Mouse (Mus musculus): ENCODE data around the gene Cyba. TPM values are rescaled to one million over a fixed set of nuclear protein-coding genes. Genes with fewer than 3 reads are reported as not detected.

Cyba gene
- polyA plus RNA-seq, 1 experiment from 2014 or later = 307 TPM

- 75% methylated on average over 9 of the region's 9 CpGs for WGBS
- H3K9me3 ChIP-seq = no peaks in the 10 kb centered on the region
- no peak overlapping the region for H3K4me2 ChIP-seq (replicated peaks)
- no peak overlapping the region for H3K9ac ChIP-seq
- ATAC-seq = peak; percentile 72
- peaks cover 83% of the 10 kb centered on the region for H3K36me3 ChIP-seq
- no peak overlapping the region for H3K27ac ChIP-seq
- no peaks in the 10 kb centered on the region for H3K4me1 ChIP-seq (replicated peaks)
- H3K27me3 ChIP-seq (replicated peaks) = no peaks in the 10 kb centered on the region
- H3K4me3 ChIP-seq (replicated peaks) = no peak overlapping the region
Measured at GRCm38 (mm10) chr8:122405146-122405805, 27.5 kb downstream of the Cyba start.

- Histone ChIP-seq H3K9me3 (no peaks in the 10 kb centered on the region), H3K27ac (no peak overlapping the region), H3K9ac (no peak overlapping the region), H3K27me3 (replicated peaks) (no peaks in the 10 kb centered on the region), H3K4me1 (replicated peaks) (no peaks in the 10 kb centered on the region), H3K36me3 (peaks cover 57% of the 10 kb centered on the region), H3K4me3 (replicated peaks) (no peak overlapping the region), H3K4me2 (replicated peaks) (no peak overlapping the region)
- no peak for ATAC-seq
- WGBS = 96% methylated on average over 9 of the region's 9 CpGs
Measured at GRCm38 (mm10) chr8:122398186-122398585, 34.5 kb downstream of the Cyba start.

GRCm38 (mm10) chr8:122395291-122395690, 37.4 kb downstream of the Cyba start:
- ATAC-seq = no peak
- peaks cover 34% of the 10 kb centered on the region; the same call in 1 of the 2 replicates for H3K36me3 ChIP-seq

GRCm38 (mm10) chr8:122393717-122394116, 39.0 kb downstream of the Cyba start:
- no peak overlapping the region for H3K27ac ChIP-seq

More at GRCm38 (mm10) chr8:122395291-122395690, 37.4 kb downstream of the Cyba start:
- Histone ChIP-seq H3K27ac (no peak overlapping the region), H3K4me2 (replicated peaks) (no peak overlapping the region), H3K4me1 (replicated peaks) (no peaks in the 10 kb centered on the region), H3K9me3 (no peaks in the 10 kb centered on the region), H3K4me3 (replicated peaks) (no peak overlapping the region), H3K27me3 (replicated peaks) (no peaks in the 10 kb centered on the region), H3K9ac (no peak overlapping the region)
- 84% methylated on average over 6 of the region's 6 CpGs for WGBS

GRCm38 (mm10) chr8:122390758-122391157, 42.0 kb downstream of the Cyba start:
- Histone ChIP-seq H3K9me3 (no peaks in the 10 kb centered on the region), H3K36me3 (peaks cover 50% of the 10 kb centered on the region), H3K4me3 (replicated peaks) (no peak overlapping the region), H3K27ac (no peak overlapping the region), H3K27me3 (replicated peaks) (no peaks in the 10 kb centered on the region), H3K9ac (no peak overlapping the region), H3K4me2 (replicated peaks) (no peak overlapping the region), H3K4me1 (replicated peaks) (no peaks in the 10 kb centered on the region)
- 83% methylated on average over 3 of the region's 3 CpGs for WGBS
- ATAC-seq = no peak

More at GRCm38 (mm10) chr8:122393717-122394116, 39.0 kb downstream of the Cyba start:
- no peaks in the 10 kb centered on the region for H3K27me3 ChIP-seq (replicated peaks)
- no peaks in the 10 kb centered on the region for H3K9me3 ChIP-seq
- H3K9ac ChIP-seq = no peak overlapping the region
- no peak overlapping the region for H3K4me2 ChIP-seq (replicated peaks)
- no peaks in the 10 kb centered on the region for H3K4me1 ChIP-seq (replicated peaks)
- ATAC-seq = peak; percentile 78
- H3K36me3 ChIP-seq = peaks cover 38% of the 10 kb centered on the region
- no peak overlapping the region for H3K4me3 ChIP-seq (replicated peaks)

GRCm38 (mm10) chr8:122389357-122389756, 43.4 kb downstream of the Cyba start:
- H3K36me3 ChIP-seq = peaks cover 55% of the 10 kb centered on the region
- H3K4me1 ChIP-seq (replicated peaks) = no peaks in the 10 kb centered on the region
- no peaks in the 10 kb centered on the region for H3K9me3 ChIP-seq
- H3K4me3 ChIP-seq (replicated peaks) = no peak overlapping the region
- H3K27ac ChIP-seq = no peak overlapping the region
- H3K4me2 ChIP-seq (replicated peaks) = no peak overlapping the region
- 83% methylated on average over 3 of the region's 3 CpGs for WGBS
- no peak for ATAC-seq
- no peaks in the 10 kb centered on the region for H3K27me3 ChIP-seq (replicated peaks)
- no peak overlapping the region for H3K9ac ChIP-seq

- no peak overlapping the region for H3K4me2 ChIP-seq (replicated peaks)
- H3K27ac ChIP-seq = no peak overlapping the region
- no peak overlapping the region for H3K4me3 ChIP-seq (replicated peaks)
- H3K4me1 ChIP-seq (replicated peaks) = peaks cover 3% of the 10 kb centered on the region; the same call in 1 of the 2 replicates
- no peaks in the 10 kb centered on the region for H3K27me3 ChIP-seq (replicated peaks)
- H3K36me3 ChIP-seq = peaks cover 50% of the 10 kb centered on the region
- ATAC-seq = no peak
- no peak overlapping the region for H3K9ac ChIP-seq
- WGBS = 60% methylated on average over 4 of the region's 4 CpGs
- no peaks in the 10 kb centered on the region for H3K9me3 ChIP-seq
Measured at GRCm38 (mm10) chr8:122383039-122383438, 49.7 kb downstream of the Cyba start.

GRCm38 (mm10) chr8:122376365-122377231, 56.1 kb downstream of the Cyba start, which contains the start of gene Zc3h18:
Gene Zc3h18 (plus strand): TSS chr8:122376609.
- peak within 1 kb of the TSS; percentile 97 for H3K27ac ChIP-seq
- H3K4me2 ChIP-seq (replicated peaks) = peak within 1 kb of the TSS; percentile 71
- no peaks in the 10 kb centered on the region for H3K27me3 ChIP-seq (replicated peaks)
- under 1% methylated on average over 91 of the region's 107 CpGs for WGBS
- peak within 1 kb of the TSS; percentile 92 for H3K4me3 ChIP-seq (replicated peaks)
- H3K36me3 ChIP-seq = peaks cover 6% of the 10 kb centered on the region
- H3K9ac ChIP-seq = peak within 1 kb of the TSS; percentile 84
- H3K4me1 ChIP-seq (replicated peaks) = peaks cover 16% of the 10 kb centered on the region
- peak; percentile 96 for ATAC-seq
- no peaks in the 10 kb centered on the region for H3K9me3 ChIP-seq

GRCm38 (mm10) chr8:122375751-122376364, 56.9 kb downstream of the Cyba start:
- peak; percentile 5 for ATAC-seq
- Histone ChIP-seq H3K27me3 (replicated peaks) (no peaks in the 10 kb centered on the region), H3K4me1 (replicated peaks) (peaks cover 16% of the 10 kb centered on the region), H3K4me2 (replicated peaks) (peak overlapping the region; percentile 68), H3K9me3 (no peaks in the 10 kb centered on the region), H3K9ac (no peak overlapping the region), H3K36me3 (peaks cover 6% of the 10 kb centered on the region), H3K4me3 (replicated peaks) (peak overlapping the region; percentile 92), H3K27ac (peak overlapping the region; percentile 58)
- 19% methylated on average over 13 of the region's 13 CpGs for WGBS

- WGBS = 93% methylated on average over 7 of the region's 7 CpGs
- Histone ChIP-seq H3K4me1 (replicated peaks) (peaks cover 16% of the 10 kb centered on the region), H3K36me3 (peaks cover 6% of the 10 kb centered on the region), H3K27ac (no peak overlapping the region), H3K9ac (no peak overlapping the region), H3K27me3 (replicated peaks) (no peaks in the 10 kb centered on the region), H3K4me2 (replicated peaks) (peak overlapping the region; percentile 68), H3K9me3 (no peaks in the 10 kb centered on the region), H3K4me3 (replicated peaks) (no peak overlapping the region)
- ATAC-seq = no peak
Measured at GRCm38 (mm10) chr8:122375320-122375719, 57.4 kb downstream of the Cyba start.
